Mouse (Mus musculus): Measurements from ENCODE around the gene Med20.

- TF ChIP-seq CTCF (IDR thresholded peaks at IDR 0.05; ENCODE audit: control insufficient read depth, insufficient read depth, insufficient replicate concordance, low read depth, low read length) (no peak), POLR2A (IDR thresholded peaks at IDR 0.05; ENCODE audit: control insufficient read depth, low read depth, low read length) (no peak)
Measured at GRCm38 (mm10) chr17:47568389-47568788, 43.0 kb upstream of the Med20 start.
